Comparison of ENCODE assay signal across 23 mouse cellular contexts in the genomic region with DNA sequence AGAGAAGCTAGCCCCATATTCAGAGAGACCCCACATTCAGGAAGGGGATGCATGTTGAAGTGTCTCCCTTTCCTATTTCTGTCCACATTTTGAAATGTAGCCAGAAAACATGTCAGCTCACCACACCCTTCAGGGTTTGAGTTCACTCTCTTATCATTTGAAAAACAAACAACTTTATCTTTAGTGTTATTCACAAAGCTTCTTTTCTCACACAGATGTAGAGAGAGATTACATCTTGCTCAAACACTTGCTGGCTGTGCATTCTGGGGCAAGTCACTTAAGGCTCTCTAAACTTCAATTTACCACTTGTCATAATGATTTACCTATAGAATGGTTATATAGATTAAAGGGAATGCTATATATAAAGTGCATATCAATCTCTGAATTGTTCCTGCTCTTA.
A peak's percentile ranks its signal among the peaks of the same experiment; 100 is the strongest.
DNase-seq lines count a peak whose midpoint lies in the region; ATAC-seq and TF ChIP-seq lines count a peak whose summit lies in the region.
"Had no signal": no experiment of that assay in that cellular context is flagged by ENCODE, and none has a peak within 500 bp of the region (broad histone marks: within the 10 kb centered on the region; RNA-seq: fewer than 3 reads in every experiment).

No protein-coding gene starts in this region.

- no peaks in the 10 kb centered on the region for H3K27me3 ChIP-seq in hindbrain, embryonic 14.5 days (ENCODE audit: control insufficient read depth, insufficient read depth, low read length)
- no peaks in the 10 kb centered on the region for H3K27me3 ChIP-seq in hindbrain, embryonic 16.5 days (replicated peaks; ENCODE audit: control insufficient read depth, insufficient read depth, low read length)
- no peaks in the 10 kb centered on the region for H3K27me3 ChIP-seq in liver, embryonic 13.5 days
- no peaks in the 10 kb centered on the region for H3K27me3 ChIP-seq in liver, postnatal 0 days (ENCODE audit: insufficient read depth, low read length)
- H3K27me3 ChIP-seq: embryonic facial prominence, embryonic 13.5 days; forebrain, embryonic 12.5 days; heart, embryonic 15.5 days; hindbrain, embryonic 13.5 days had no signal

- H3K36me3 ChIP-seq in hindbrain, embryonic 14.5 days (replicated peaks; ENCODE audit: control insufficient read depth, insufficient read depth): no peaks in the 10 kb centered on the region
- H3K36me3 ChIP-seq in hindbrain, embryonic 16.5 days (ENCODE audit: control insufficient read depth, insufficient read depth, low read length): no peaks in the 10 kb centered on the region
- H3K36me3 ChIP-seq in liver, embryonic 13.5 days: no peaks in the 10 kb centered on the region
- no peaks in the 10 kb centered on the region for H3K36me3 ChIP-seq in liver, postnatal 0 days (replicated peaks; ENCODE audit: insufficient read depth, low read length)
- H3K36me3 ChIP-seq: embryonic facial prominence, embryonic 13.5 days; forebrain, embryonic 12.5 days; heart, embryonic 15.5 days; hindbrain, embryonic 13.5 days had no signal

- no peaks in the 10 kb centered on the region for H3K4me1 ChIP-seq in hindbrain, embryonic 14.5 days (replicated peaks; ENCODE audit: control insufficient read depth, insufficient read depth, low read length)
- H3K4me1 ChIP-seq in hindbrain, embryonic 16.5 days (ENCODE audit: control insufficient read depth, insufficient read depth, low read depth, low read length): no peaks in the 10 kb centered on the region
- peaks cover 15% of the 10 kb centered on the region for H3K4me1 ChIP-seq in liver, embryonic 13.5 days (replicated peaks)
- H3K4me1 ChIP-seq in liver, postnatal 0 days (ENCODE audit: insufficient read depth): no peaks in the 10 kb centered on the region
- H3K4me1 ChIP-seq: embryonic facial prominence, embryonic 13.5 days; forebrain, embryonic 12.5 days; heart, embryonic 15.5 days; hindbrain, embryonic 13.5 days had no signal

- H3K4me2 ChIP-seq in hindbrain, embryonic 14.5 days (replicated peaks): no peak overlapping the region
- no peak overlapping the region for H3K4me2 ChIP-seq in hindbrain, embryonic 16.5 days (ENCODE audit: low read length)
- H3K4me2 ChIP-seq in liver, embryonic 13.5 days: no peak overlapping the region
- no peak overlapping the region for H3K4me2 ChIP-seq in liver, postnatal 0 days (ENCODE audit: low read depth, low read length)
- H3K4me2 ChIP-seq: embryonic facial prominence, embryonic 13.5 days; forebrain, embryonic 12.5 days; heart, embryonic 11.5 days; heart, embryonic 15.5 days; hindbrain, embryonic 13.5 days had no signal

- no peak overlapping the region for H3K27ac ChIP-seq in hindbrain, embryonic 14.5 days
- H3K27ac ChIP-seq in hindbrain, embryonic 16.5 days (ENCODE audit: low read depth, low read length): no peak overlapping the region
- no peak overlapping the region for H3K27ac ChIP-seq in liver, embryonic 13.5 days
- no peak overlapping the region for H3K27ac ChIP-seq in liver, postnatal 0 days (ENCODE audit: low read depth)
- H3K27ac ChIP-seq: embryonic facial prominence, embryonic 13.5 days; forebrain, embryonic 12.5 days; heart, adult 2 months; heart, embryonic 15.5 days; hindbrain, embryonic 13.5 days had no signal

- H3K9me3 ChIP-seq in hindbrain, embryonic 14.5 days (ENCODE audit: control insufficient read depth, low read length): no peaks in the 10 kb centered on the region
- H3K9me3 ChIP-seq in hindbrain, embryonic 16.5 days (ENCODE audit: control insufficient read depth, low read length): no peaks in the 10 kb centered on the region
- no peaks in the 10 kb centered on the region for H3K9me3 ChIP-seq in liver, embryonic 13.5 days (replicated peaks)
- H3K9me3 ChIP-seq in liver, postnatal 0 days (ENCODE audit: low read length): no peaks in the 10 kb centered on the region
- H3K9me3 ChIP-seq: embryonic facial prominence, embryonic 13.5 days; forebrain, embryonic 12.5 days; heart, embryonic 15.5 days; hindbrain, embryonic 13.5 days had no signal

- H3K4me3 ChIP-seq in hindbrain, embryonic 14.5 days (replicated peaks; ENCODE audit: low read length): no peak overlapping the region
- H3K4me3 ChIP-seq in hindbrain, embryonic 16.5 days (ENCODE audit: low read length): no peak overlapping the region
- no peak overlapping the region for H3K4me3 ChIP-seq in liver, embryonic 13.5 days (replicated peaks)
- no peak overlapping the region for H3K4me3 ChIP-seq in liver, postnatal 0 days (ENCODE audit: low read depth, low read length)
- H3K4me3 ChIP-seq: embryonic facial prominence, embryonic 13.5 days; forebrain, embryonic 12.5 days; heart, adult 2 months; heart, embryonic 15.5 days; hindbrain, embryonic 13.5 days had no signal

- TF ChIP-seq EP300 in liver, postnatal 0 days (IDR thresholded peaks at IDR 0.05; ENCODE audit: low read depth): 0 out of 2 replicates have a peak, but pooled peaks have one; percentile 33

- no peak for ATAC-seq in hindbrain, embryonic 14.5 days (ENCODE audit: low FRiP score)
- ATAC-seq in hindbrain, embryonic 16.5 days: no peak
- ATAC-seq in liver, embryonic 13.5 days (ENCODE audit: low read depth): peak; percentile 68
- ATAC-seq in liver, postnatal 0 days: no peak
- ATAC-seq: activated CD4-positive, CD25-positive, alpha-beta regulatory T cell, adult 4 months; forebrain, embryonic 16.5 days; Patski had no signal

- peak; percentile 12 for DNase-seq in hindbrain, embryonic 14.5 days (ENCODE audit: low spot score)
- no peak for DNase-seq in liver, embryonic 13.5 days
- no peak for DNase-seq in liver, postnatal 0 days
- no peak for DNase-seq in adrenal gland, postnatal 25 days
- DNase-seq in adrenal gland, adult (ENCODE audit: inconsistent age in 2 of 2, low spot score in 1 of 2): no peak
- no peak for DNase-seq in cerebellum, postnatal 10 days
- DNase-seq: adrenal gland, adult 2 months; adrenal gland, postnatal 36 days; cerebellum, adult 11 months; cerebellum, adult 8-10 months; cerebellum, postnatal 36 days; gastrocnemius, postnatal 14 days; heart, adult 2 months; heart, postnatal 14 days had no signal

- no peak overlapping the region for H3K9ac ChIP-seq in hindbrain, embryonic 14.5 days
- no peak overlapping the region for H3K9ac ChIP-seq in hindbrain, embryonic 16.5 days (ENCODE audit: low read depth, low read length)
- H3K9ac ChIP-seq in liver, embryonic 13.5 days: no peak overlapping the region
- no peak overlapping the region for H3K9ac ChIP-seq in liver, postnatal 0 days (replicated peaks)
- H3K9ac ChIP-seq: embryonic facial prominence, embryonic 13.5 days; forebrain, embryonic 12.5 days; heart, embryonic 15.5 days; hindbrain, embryonic 13.5 days had no signal

- TF ChIP-seq CTCF in liver, postnatal 0 days (IDR thresholded peaks at IDR 0.05; ENCODE audit: low read depth): no peak
